Mouse (Mus musculus): ENCODE data around the gene Ccdc63. TPM values are rescaled to one million over a fixed set of nuclear protein-coding genes. Genes with fewer than 3 reads are reported as not detected.
A peak's percentile ranks its signal among the peaks of the same experiment; 100 is the strongest.

Ccdc63 gene
- polyA plus RNA-seq, 1 experiment from 2014 or later: not detected

- no peak for ATAC-seq
- Histone ChIP-seq H3K4me2 (no peak overlapping the region), H3K9ac (no peak overlapping the region), H3K4me1 (no peaks in the 10 kb centered on the region), H3K27me3 (no peaks in the 10 kb centered on the region), H3K27ac (no peak overlapping the region), H3K36me3 (ENCODE audit: poor library complexity, severe bottlenecking) (no peaks in the 10 kb centered on the region), H3K4me3 (no peak overlapping the region), H3K9me3 (replicated peaks) (no peaks in the 10 kb centered on the region)
- 89% methylated on average over 16 of the region's 16 CpGs for WGBS
These were observed 69.4 kb downstream of the Ccdc63 start for GRCm38 (mm10) chr5:122070963-122071800.

GRCm38 (mm10) chr5:122068563-122068962 is 72.1 kb downstream of the Ccdc63 start:
- no peaks in the 10 kb centered on the region for H3K36me3 ChIP-seq (ENCODE audit: poor library complexity, severe bottlenecking)

GRCm38 (mm10) chr5:122063204-122063933 is 77.3 kb downstream of the Ccdc63 start:
- H3K27ac ChIP-seq: no peak overlapping the region
- WGBS: 76% methylated on average over 25 of the region's 25 CpGs
- no peak for ATAC-seq

More at GRCm38 (mm10) chr5:122068563-122068962, 72.1 kb downstream of the Ccdc63 start:
- Histone ChIP-seq H3K9me3 (replicated peaks) (no peaks in the 10 kb centered on the region), H3K27ac (no peak overlapping the region), H3K9ac (peak overlapping the region; percentile 12; the same call in 1 of the 2 replicates), H3K4me2 (no peak overlapping the region), H3K27me3 (no peaks in the 10 kb centered on the region), H3K4me3 (no peak overlapping the region), H3K4me1 (no peaks in the 10 kb centered on the region)
- 76% methylated on average over 13 of the region's 13 CpGs for WGBS
- no peak for ATAC-seq

GRCm38 (mm10) chr5:122062479-122062878 is 78.1 kb downstream of the Ccdc63 start:
- H3K27me3 ChIP-seq: no peaks in the 10 kb centered on the region
- no peaks in the 10 kb centered on the region for H3K36me3 ChIP-seq (ENCODE audit: poor library complexity, severe bottlenecking)
- peaks cover 3% of the 10 kb centered on the region; the same call in 1 of the 2 replicates for H3K9me3 ChIP-seq (replicated peaks)
- peaks cover 18% of the 10 kb centered on the region for H3K4me1 ChIP-seq
- no peak overlapping the region; the same call in 1 of the 2 replicates for H3K4me2 ChIP-seq
- H3K4me3 ChIP-seq: no peak overlapping the region
- 30% methylated on average over 12 of the region's 12 CpGs for WGBS
- no peak overlapping the region for H3K9ac ChIP-seq
- no peak for ATAC-seq
- H3K27ac ChIP-seq: no peak overlapping the region

More at GRCm38 (mm10) chr5:122063204-122063933, 77.3 kb downstream of the Ccdc63 start:
- Histone ChIP-seq H3K27me3 (no peaks in the 10 kb centered on the region), H3K36me3 (ENCODE audit: poor library complexity, severe bottlenecking) (no peaks in the 10 kb centered on the region), H3K4me2 (no peak overlapping the region), H3K4me3 (no peak overlapping the region), H3K9ac (no peak overlapping the region), H3K4me1 (peaks cover 18% of the 10 kb centered on the region), H3K9me3 (replicated peaks) (no peaks in the 10 kb centered on the region)

- H3K27ac ChIP-seq: no peak overlapping the region
- WGBS: 22% methylated on average over 11 of the region's 12 CpGs
- peaks cover 7% of the 10 kb centered on the region; the same call in 1 of the 2 replicates for H3K9me3 ChIP-seq (replicated peaks)
- H3K4me1 ChIP-seq: peaks cover 18% of the 10 kb centered on the region
- ATAC-seq: no peak
- H3K9ac ChIP-seq: no peak overlapping the region
- no peaks in the 10 kb centered on the region for H3K27me3 ChIP-seq
- peak overlapping the region; percentile 32 for H3K4me2 ChIP-seq
- no peaks in the 10 kb centered on the region for H3K36me3 ChIP-seq (ENCODE audit: poor library complexity, severe bottlenecking)
- no peak overlapping the region for H3K4me3 ChIP-seq
These were observed 79.8 kb downstream of the Ccdc63 start for GRCm38 (mm10) chr5:122060767-122061333.

GRCm38 (mm10) chr5:122059060-122060017 is 81.3 kb downstream of the Ccdc63 start:
- WGBS: 29% methylated on average over 39 of the region's 39 CpGs
- Histone ChIP-seq H3K9me3 (replicated peaks) (peaks cover 7% of the 10 kb centered on the region; the same call in 1 of the 2 replicates), H3K27me3 (no peaks in the 10 kb centered on the region), H3K9ac (peak overlapping the region; percentile 30; the same call in 1 of the 2 replicates), H3K4me3 (no peak overlapping the region), H3K36me3 (ENCODE audit: poor library complexity, severe bottlenecking) (no peaks in the 10 kb centered on the region), H3K4me2 (peak overlapping the region; percentile 54), H3K27ac (no peak overlapping the region), H3K4me1 (peaks cover 23% of the 10 kb centered on the region)
- ATAC-seq: peak; percentile 42

Other genes with a start within 250 kb of the Ccdc63 start
- gene Cux2, start 90.7 kb downstream of the Ccdc63 start, polyA plus RNA-seq (2015; fragmentation: Nextera tagmentation; extraction: Ambion mirVana): 16.9 and 17.9 TPM in 2 replicates
- gene Myl2, start 39.9 kb downstream of the Ccdc63 start, polyA plus RNA-seq (2015; fragmentation: Nextera tagmentation; extraction: Ambion mirVana): 0.81 and 3.6 TPM in 2 replicates
- gene Ppp1cc, start 17.5 kb upstream of the Ccdc63 start, polyA plus RNA-seq (2015; fragmentation: Nextera tagmentation; extraction: Ambion mirVana): 288 TPM in 2 replicates
- gene Hvcn1, start 66.0 kb upstream of the Ccdc63 start, polyA plus RNA-seq (2015; fragmentation: Nextera tagmentation; extraction: Ambion mirVana): 2.9 and 3.0 TPM in 2 replicates
- 4.8 and 4.9 TPM in 2 replicates for gene Tctn1, start 123.6 kb upstream of the Ccdc63 start, polyA plus RNA-seq (2015; fragmentation: Nextera tagmentation; extraction: Ambion mirVana)
- gene Pptc7, start 143.5 kb upstream of the Ccdc63 start, polyA plus RNA-seq (2015; fragmentation: Nextera tagmentation; extraction: Ambion mirVana): 7.5 and 7.7 TPM in 2 replicates
- 16.1 TPM in 2 replicates for gene Rad9b, start 213.4 kb upstream of the Ccdc63 start, polyA plus RNA-seq (2015; fragmentation: Nextera tagmentation; extraction: Ambion mirVana)
- gene Vps29, start 213.5 kb upstream of the Ccdc63 start, polyA plus RNA-seq (2015; fragmentation: Nextera tagmentation; extraction: Ambion mirVana): 228 and 236 TPM in 2 replicates
- gene Gpn3, start 231.1 kb upstream of the Ccdc63 start, polyA plus RNA-seq (2015; fragmentation: Nextera tagmentation; extraction: Ambion mirVana): 56.9 and 58.7 TPM in 2 replicates
- 117 and 123 TPM in 2 replicates for gene Fam216a, start 231.5 kb upstream of the Ccdc63 start, polyA plus RNA-seq (2015; fragmentation: Nextera tagmentation; extraction: Ambion mirVana)

All from forebrain, embryonic 13.5 days (tissue).